Mouse (Mus musculus) hindbrain, postnatal 0 days (tissue): Measurements from ENCODE around the gene Plcl2. TPM values are rescaled to one million over a fixed set of nuclear protein-coding genes. Genes with fewer than 3 reads are reported as not detected.
A peak's percentile ranks its signal among the peaks of the same experiment; 100 is the strongest.
"Not testable (repeated sequence)": the region's sequence is repeated elsewhere in the genome, so short reads cannot be mapped to it uniquely, and the experiment has no call there.

Experiments
- ATAC-seq: fragments of 200-750 bp; cut with Nextera tagmentation; 2 replicates; pipeline ENCODE4 v1.8.0; 2017; ENCODE audit warnings: mild to moderate bottlenecking, moderate TSS enrichment, moderate library complexity
- DNase-seq: peaks from one replicate; pipeline ENCODE4 v3.0.0-alpha.2; 2015; ENCODE audit warnings: low spot score
- H3K27ac ChIP-seq: fragments of 300-500 bp; sonication (generic); 2 replicates; pipeline ENCODE4 v1.5.1; 2014; ENCODE audit warnings: mild to moderate bottlenecking
- H3K27me3 ChIP-seq: fragments of 300-500 bp; sonication (generic); 2 replicates; pipeline ENCODE4 v1.6.1; 2014; ENCODE audit warnings: low read length, mixed read lengths; ENCODE audit not compliant: insufficient read depth
- H3K36me3 ChIP-seq: fragments of 300-500 bp; sonication (generic); 2 replicates; pipeline ENCODE4 v1.6.1; 2014; ENCODE audit warnings: low read length, mixed read lengths; ENCODE audit not compliant: insufficient read depth
- H3K4me1 ChIP-seq: fragments of 300-500 bp; sonication (generic); 2 replicates; pipeline ENCODE4 v1.6.1; 2014; ENCODE audit warnings: antibody characterized with exemption, low read length, mixed read lengths; ENCODE audit not compliant: insufficient read depth
- H3K4me2 ChIP-seq: fragments of 300-500 bp; sonication (generic); 2 replicates; pipeline ENCODE4 v1.6.1; 2014; ENCODE audit warnings: low read depth, mild to moderate bottlenecking, low read length, moderate library complexity, mixed read lengths
- H3K4me3 ChIP-seq: fragments of 300-500 bp; sonication (generic); 2 replicates; pipeline ENCODE4 v1.5.1; 2014; ENCODE audit warnings: low read length
- H3K9ac ChIP-seq: fragments of 300-500 bp; sonication (generic); replicated peaks from 2 replicates; pipeline ENCODE4 v1.6.1; 2014; ENCODE audit warnings: mild to moderate bottlenecking, low read length, moderate library complexity, mixed read lengths
- H3K9me3 ChIP-seq: fragments of 300-500 bp; sonication (generic); 2 replicates; pipeline ENCODE4 v1.6.1; 2016; ENCODE audit warnings: low read length, mixed read lengths
- CTCF ChIP-seq: IDR thresholded peaks from 2 replicates; pipeline ENCODE4 v1.5.1; 2016; ENCODE audit warnings: antibody characterized with exemption, control low read depth, low read depth
- WGBS: fragments of 180-500 bp; shearing (Covaris S2); extraction: QIAGEN DNeasy Blood & Tissue Kit; methylation state at CpG from one replicate; pipeline ENCODE4 v1.1.7; 2014; 5-methylcytosine and 5-hydroxymethylcytosine counted together
- polyA plus RNA-seq: library from polyadenylated mRNA; unstranded; fragments of >200 nt; fragmentation: Nextera tagmentation; extraction: Ambion mirVana; gene quantifications from 2 replicates; pipeline ENCODE4 v1.2.1, GENCODE M21; 2015
- total RNA-seq: library from RNA; depleted of rRNA; stranded (reverse); fragments of >200 nt; gene quantifications from 2 replicates; pipeline ENCODE4 v1.2.3, GENCODE M21; 2014

Plcl2 gene
- total and polyA plus RNA-seq, 2 experiments from 2014 or later, result 8.3 to 41.2 TPM

GRCm38 (mm10) chr17:50678748-50679147 lies 169.5 kb downstream of the Plcl2 start:
- peak; percentile 29 for DNase-seq
- peak overlapping the region; percentile 37; the same call in 1 of the 2 replicates for H3K27ac ChIP-seq

GRCm38 (mm10) chr17:50679613-50680534 lies 170.7 kb downstream of the Plcl2 start:
- TF ChIP-seq CTCF, result no peak
- 90% methylated on average over 12 of the region's 12 CpGs for WGBS
- Histone ChIP-seq H3K4me3 (no peak overlapping the region), H3K27me3 (no peaks in the 10 kb centered on the region), H3K4me1 (0 out of 2 replicates have a peak, but pooled peaks cover 4% of the 10 kb centered on the region), H3K9me3 (no peaks in the 10 kb centered on the region), H3K36me3 (no peaks in the 10 kb centered on the region), H3K4me2 (no peak overlapping the region), H3K27ac (no peak overlapping the region), H3K9ac (no peak overlapping the region)
- DNase-seq, result no peak
- ATAC-seq, result no peak

More at GRCm38 (mm10) chr17:50678748-50679147, 169.5 kb downstream of the Plcl2 start:
- no peaks in the 10 kb centered on the region for H3K27me3 ChIP-seq
- H3K36me3 ChIP-seq, result no peaks in the 10 kb centered on the region
- H3K9ac ChIP-seq, result no peak overlapping the region
- 0 out of 2 replicates have a peak, but pooled peaks cover 4% of the 10 kb centered on the region for H3K4me1 ChIP-seq
- no peak for TF ChIP-seq CTCF
- H3K4me2 ChIP-seq, result no peak overlapping the region
- WGBS, result 47% methylated on average over 2 of the region's 2 CpGs
- H3K4me3 ChIP-seq, result no peak overlapping the region
- H3K9me3 ChIP-seq, result no peaks in the 10 kb centered on the region
- ATAC-seq, result peak; percentile 64

- H3K27me3 ChIP-seq, result no peaks in the 10 kb centered on the region
- ATAC-seq (no peak), DNase-seq (no peak)
- H3K4me3 ChIP-seq, result no peak overlapping the region
- TF ChIP-seq CTCF, result no peak
- WGBS, result 66% methylated on average over 3 of the region's 3 CpGs
- H3K9ac ChIP-seq, result no peak overlapping the region
- H3K36me3 ChIP-seq, result no peaks in the 10 kb centered on the region
- no peaks in the 10 kb centered on the region for H3K9me3 ChIP-seq
- H3K4me2 ChIP-seq, result no peak overlapping the region
- no peak overlapping the region for H3K27ac ChIP-seq
- 0 out of 2 replicates have a peak, but pooled peaks cover 4% of the 10 kb centered on the region for H3K4me1 ChIP-seq
Observed at GRCm38 (mm10) chr17:50682696-50683095, 173.5 kb downstream of the Plcl2 start.

GRCm38 (mm10) chr17:50684960-50685645 lies 175.9 kb downstream of the Plcl2 start:
- ATAC-seq (no peak), DNase-seq (no peak)
- Histone ChIP-seq H3K36me3 (peaks cover 14% of the 10 kb centered on the region; the same call in 1 of the 2 replicates), H3K9me3 (no peaks in the 10 kb centered on the region), H3K9ac (no peak overlapping the region), H3K4me3 (no peak overlapping the region), H3K27me3 (no peaks in the 10 kb centered on the region), H3K4me1 (no peaks in the 10 kb centered on the region), H3K4me2 (no peak overlapping the region), H3K27ac (no peak overlapping the region)
- 73% methylated on average over 7 of the region's 7 CpGs for WGBS
- TF ChIP-seq CTCF, result no peak

- Histone ChIP-seq H3K9ac (no peak overlapping the region), H3K4me2 (no peak overlapping the region), H3K27ac (no peak overlapping the region), H3K4me3 (no peak overlapping the region), H3K9me3 (no peaks in the 10 kb centered on the region), H3K36me3 (peaks cover 14% of the 10 kb centered on the region; the same call in 1 of the 2 replicates), H3K4me1 (no peaks in the 10 kb centered on the region), H3K27me3 (no peaks in the 10 kb centered on the region)
- no peak for TF ChIP-seq CTCF
- ATAC-seq (no peak), DNase-seq (no peak)
- 78% methylated on average over 10 of the region's 10 CpGs for WGBS
Observed at GRCm38 (mm10) chr17:50687670-50688069, 178.5 kb downstream of the Plcl2 start.

- Histone ChIP-seq H3K27ac (no peak overlapping the region), H3K4me2 (no peak overlapping the region), H3K4me1 (no peaks in the 10 kb centered on the region), H3K4me3 (no peak overlapping the region), H3K27me3 (no peaks in the 10 kb centered on the region), H3K9ac (no peak overlapping the region), H3K36me3 (peaks cover 14% of the 10 kb centered on the region; the same call in 1 of the 2 replicates), H3K9me3 (no peaks in the 10 kb centered on the region)
- 72% methylated on average over 6 of the region's 6 CpGs for WGBS
- DNase-seq (no peak), ATAC-seq (no peak)
- TF ChIP-seq CTCF, result no peak
Observed at GRCm38 (mm10) chr17:50688135-50688534, 178.9 kb downstream of the Plcl2 start.

- Histone ChIP-seq H3K4me3 (peak overlapping the region; percentile 20; the same call in 1 of the 2 replicates), H3K4me2 (peak overlapping the region; percentile 40; the same call in 1 of the 2 replicates)
- WGBS, result 3% methylated on average over 28 of the region's 39 CpGs
- H3K9ac ChIP-seq, H3K9me3 ChIP-seq, H3K27me3 ChIP-seq, H3K4me1 ChIP-seq, H3K36me3 ChIP-seq, H3K27ac ChIP-seq, DNase-seq, ATAC-seq: not testable (repeated sequence)
Observed at GRCm38 (mm10) chr17:50698410-50698809, 189.2 kb downstream of the Plcl2 start.
